Mouse (Mus musculus) common myeloid progenitor, adult 5-6 weeks (primary cell): Measurements from ENCODE around the gene Atf3. TPM values are rescaled to one million over a fixed set of nuclear protein-coding genes. Genes with fewer than 3 reads are reported as not detected.

ENCODE experiments used
- ATAC-seq: replicated peaks from 2 replicates; pipeline ENCODE4 v1.8.0; 2016; ENCODE audit warnings: low read depth, mild to moderate bottlenecking, moderate TSS enrichment, inconsistent platforms; ENCODE audit not compliant: poor library complexity, severe bottlenecking
- total RNA-seq: library from RNA; stranded (forward); fragments of 200-1000, 187-1606 nt; gene quantifications from 2 replicates; pipeline ENCODE4 v1.2.3, GENCODE M21; 2017

Atf3 gene
- total RNA-seq, 1 experiment from 2014 or later, result 17.2 TPM

DNA sequence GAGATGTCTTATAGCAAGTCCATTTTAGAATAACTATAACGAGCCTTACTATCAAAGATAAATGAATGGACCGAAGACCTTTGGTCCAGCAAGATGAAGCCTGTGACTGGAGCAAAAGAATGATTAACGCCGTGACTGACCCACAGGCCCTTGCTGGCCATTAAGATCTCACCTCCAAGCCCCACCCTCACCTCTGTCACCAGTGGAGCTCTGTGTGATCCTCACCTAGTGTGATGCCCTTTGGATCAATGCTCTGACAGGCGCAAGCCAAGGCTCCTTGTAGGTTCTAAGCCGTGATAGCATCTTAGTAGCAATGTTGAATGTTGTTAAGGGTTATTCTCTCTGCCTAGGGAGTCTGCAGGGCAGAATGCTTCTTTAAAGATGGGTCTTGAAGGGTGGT, 21.8 kb downstream of the Atf3 start:
- no peak for ATAC-seq

DNA sequence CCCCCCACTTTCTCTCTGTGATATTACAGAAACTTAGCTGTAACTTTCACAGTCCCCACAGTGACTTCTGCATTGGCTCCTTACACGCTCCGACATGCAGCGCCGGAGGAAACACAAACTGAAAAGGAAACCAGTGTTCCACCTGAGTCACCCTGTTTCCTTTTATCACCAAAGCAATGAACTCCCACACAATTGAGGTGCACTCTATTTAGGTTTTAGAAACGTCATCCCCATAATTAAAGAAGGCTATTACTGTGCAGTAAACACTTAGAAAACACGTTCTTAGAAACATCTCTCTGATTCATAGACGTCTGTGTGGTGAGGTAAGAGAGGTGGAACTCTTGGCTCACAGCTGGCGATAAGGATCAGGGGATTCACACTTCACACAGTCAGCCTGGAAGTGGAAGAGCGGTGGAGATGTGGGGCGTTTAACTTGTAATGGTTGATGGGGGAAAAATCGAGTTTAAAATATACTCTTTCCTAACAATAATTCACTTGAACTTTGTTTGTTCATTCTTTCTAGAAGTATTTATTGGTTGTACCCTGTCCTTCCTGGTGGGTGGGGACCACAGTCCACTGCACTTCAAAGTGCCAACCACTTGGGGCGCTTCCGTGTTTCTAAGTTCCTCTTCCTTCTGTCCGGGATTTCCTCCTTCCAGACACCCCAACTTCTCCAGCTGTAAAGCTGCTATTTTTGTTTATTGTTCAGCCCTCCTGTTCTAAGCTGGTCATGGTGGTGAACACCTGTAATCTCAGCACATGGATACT, 24.0 kb downstream of the Atf3 start:
- ATAC-seq, result peak; percentile 72

- no peak for ATAC-seq
Observed at GRCm38 (mm10) chr1:191192751-191193150, 25.1 kb downstream of the Atf3 start.

DNA sequence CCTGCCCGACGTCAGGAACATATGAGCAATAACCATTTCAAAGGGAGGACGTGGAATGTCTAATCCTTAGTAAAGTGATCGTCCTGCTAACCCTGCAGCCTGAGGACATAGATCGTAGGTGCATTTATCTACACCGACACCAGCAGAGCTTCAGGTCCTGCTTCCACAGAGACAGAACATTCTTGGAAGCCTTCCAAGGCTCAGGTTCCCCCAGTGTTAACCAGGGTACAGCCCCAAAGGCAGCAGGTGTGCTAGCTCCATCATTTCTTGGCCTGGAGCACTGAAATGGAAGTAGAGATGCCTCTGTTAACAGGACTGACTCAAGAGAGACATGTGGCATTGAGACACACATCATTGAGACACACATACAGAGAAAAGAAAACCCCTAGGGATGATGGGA, 25.6 kb downstream of the Atf3 start:
- ATAC-seq, result no peak

GRCm38 (mm10) chr1:191189671-191190372, 28.0 kb downstream of the Atf3 start:
- no peak for ATAC-seq

DNA sequence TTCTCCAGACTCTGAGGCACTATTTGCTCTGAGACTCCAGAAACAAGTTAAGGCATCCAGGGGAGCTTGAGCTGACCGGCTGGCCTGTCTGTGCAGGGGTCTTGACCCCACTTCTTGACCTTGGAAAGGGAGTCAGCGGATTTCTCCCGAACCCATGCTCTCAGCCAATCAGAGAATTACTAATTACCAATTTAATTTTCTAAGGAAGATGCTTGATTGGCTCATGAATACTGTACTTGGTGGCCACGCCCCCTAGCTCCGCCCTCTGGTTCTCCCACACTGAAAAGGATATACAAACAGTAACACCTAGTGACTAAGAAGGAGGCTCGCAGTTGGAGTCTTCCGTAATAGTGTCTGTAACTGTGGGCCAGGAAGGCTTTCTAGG, 31.5 kb downstream of the Atf3 start:
- no peak for ATAC-seq

DNA sequence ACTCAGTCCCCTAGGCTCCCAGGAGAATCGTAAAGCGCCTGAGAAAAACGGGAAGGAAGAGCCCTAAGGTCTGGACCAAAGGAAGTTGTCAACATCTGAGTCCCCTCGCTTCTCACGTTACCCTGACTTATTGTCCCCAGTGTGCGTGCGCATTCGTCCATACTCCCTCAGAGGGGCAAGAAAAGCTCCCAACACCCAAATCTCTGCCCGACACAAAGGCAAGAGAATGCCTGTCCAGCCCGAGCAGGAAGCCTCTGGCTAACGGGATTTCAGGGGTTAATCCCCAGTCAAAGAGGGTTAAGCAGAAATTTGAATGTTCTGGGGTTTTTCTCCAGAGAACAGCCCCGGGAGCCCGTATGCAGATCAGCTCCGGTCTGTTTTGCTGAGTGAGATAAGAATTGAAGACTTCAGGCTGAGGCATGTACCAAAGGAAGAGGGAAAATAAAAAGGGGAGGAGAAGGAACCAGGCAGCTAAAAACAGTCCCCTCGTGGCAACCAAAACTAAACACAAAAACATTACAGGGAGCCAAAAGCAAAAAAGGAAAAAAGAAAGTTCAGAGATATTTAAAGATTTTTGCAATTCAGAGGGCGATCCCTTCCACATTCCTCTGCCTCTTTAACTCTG, 32.0 kb downstream of the Atf3 start:
- ATAC-seq, result no peak

GRCm38 (mm10) chr1:191184841-191185251, 33.0 kb downstream of the Atf3 start:
- ATAC-seq, result no peak

DNA sequence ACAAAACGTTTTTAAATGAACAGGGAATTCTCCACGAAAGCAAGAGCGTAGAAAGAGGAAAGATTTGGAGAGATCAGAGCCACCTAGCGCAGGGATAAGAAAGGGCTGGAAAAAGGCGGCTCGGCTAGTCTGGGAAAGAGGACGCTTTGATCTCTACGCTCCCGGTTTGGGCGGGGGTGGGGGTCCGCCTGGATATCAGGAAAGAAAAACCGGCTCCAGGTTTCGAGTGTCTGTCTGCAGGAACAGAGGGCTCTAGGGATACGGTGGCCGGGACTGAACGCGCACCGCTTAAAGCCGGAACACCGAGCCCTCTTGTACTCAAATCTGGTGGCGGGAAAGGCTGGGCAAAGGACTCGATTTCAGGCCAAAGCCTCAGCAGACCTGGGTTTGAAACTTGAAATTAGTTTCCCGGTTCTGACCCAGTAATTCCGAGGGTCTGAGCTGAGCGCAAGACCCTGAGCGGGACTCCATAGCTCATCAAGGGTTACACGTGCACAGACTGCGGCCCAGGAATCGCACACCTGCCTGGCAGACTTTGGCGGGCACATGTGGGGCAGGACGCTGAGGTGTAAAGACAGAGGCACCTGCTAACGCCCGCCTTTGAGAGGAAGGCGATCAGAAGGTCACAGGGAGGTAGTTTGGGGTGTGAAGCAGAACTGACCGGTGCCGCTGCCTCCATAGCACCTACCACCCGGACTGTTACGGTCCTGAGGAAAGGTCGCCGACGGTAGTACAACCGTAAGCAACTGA, 33.6 kb downstream of the Atf3 start:
- no peak for ATAC-seq

GRCm38 (mm10) chr1:191183163-191184065, 34.4 kb downstream of the Atf3 start:
- peak; percentile 66 for ATAC-seq

GRCm38 (mm10) chr1:191182431-191183162, 35.2 kb downstream of the Atf3 start:
- peak; percentile 22 for ATAC-seq

DNA sequence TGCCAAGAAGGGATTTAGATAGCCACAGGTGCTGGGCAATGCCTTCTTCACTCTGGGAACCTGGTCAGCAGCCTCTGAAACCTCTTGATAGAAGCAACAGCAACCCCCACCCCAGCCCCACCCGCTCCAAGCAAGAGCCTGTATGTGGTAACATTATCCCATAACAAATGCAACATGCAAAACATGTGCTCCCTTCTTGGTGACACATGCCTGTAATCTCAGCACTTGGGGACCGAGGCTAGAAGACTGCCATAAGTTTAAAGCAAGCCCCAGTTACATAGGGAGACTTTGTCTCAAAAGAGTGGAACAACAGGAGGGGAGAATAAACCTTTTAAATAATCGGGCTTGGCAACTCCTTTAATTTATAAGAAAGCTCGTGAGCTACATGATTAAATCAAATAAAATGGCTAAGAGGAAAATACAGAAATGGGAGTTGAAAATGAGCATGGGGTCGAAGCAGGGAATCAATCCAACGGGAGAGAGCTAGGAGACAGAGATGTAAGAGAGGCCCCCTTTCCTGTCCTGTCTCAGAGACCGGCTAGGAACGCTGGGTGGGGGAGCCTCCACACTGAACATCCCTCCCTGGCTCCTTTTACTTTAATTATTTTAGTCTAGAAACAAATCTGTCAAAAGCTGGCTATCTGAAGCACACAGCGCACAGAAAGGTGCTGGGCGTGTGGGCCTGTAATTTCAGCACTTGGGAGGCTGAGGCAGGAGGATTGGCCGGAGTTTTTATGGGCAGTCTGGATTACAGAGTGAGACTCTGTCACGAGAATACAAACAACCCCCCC, 36.2 kb downstream of the Atf3 start:
- ATAC-seq, result no peak

GRCm38 (mm10) chr1:191180397-191180796, 37.4 kb downstream of the Atf3 start:
- no peak for ATAC-seq

DNA sequence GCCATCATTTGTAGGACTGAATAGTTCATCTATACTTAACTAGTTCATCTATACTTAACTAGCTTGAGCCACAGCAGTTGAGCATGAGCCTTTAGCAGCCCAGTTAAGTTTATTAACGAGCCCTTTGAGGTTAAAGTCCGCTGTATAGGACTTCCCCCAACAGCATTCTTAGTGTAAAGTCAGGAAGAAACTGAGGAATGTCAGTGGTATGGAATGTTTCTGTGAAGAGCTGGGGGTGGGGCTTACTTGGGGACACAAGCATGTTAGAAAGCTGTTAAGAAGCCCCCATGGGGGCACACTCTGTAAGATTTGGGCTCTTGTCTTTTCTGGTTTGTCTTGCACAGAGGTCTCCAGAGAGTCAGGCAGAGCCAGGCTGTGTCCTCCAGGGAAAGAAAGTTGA, 38.0 kb downstream of the Atf3 start:
- ATAC-seq, result no peak

DNA sequence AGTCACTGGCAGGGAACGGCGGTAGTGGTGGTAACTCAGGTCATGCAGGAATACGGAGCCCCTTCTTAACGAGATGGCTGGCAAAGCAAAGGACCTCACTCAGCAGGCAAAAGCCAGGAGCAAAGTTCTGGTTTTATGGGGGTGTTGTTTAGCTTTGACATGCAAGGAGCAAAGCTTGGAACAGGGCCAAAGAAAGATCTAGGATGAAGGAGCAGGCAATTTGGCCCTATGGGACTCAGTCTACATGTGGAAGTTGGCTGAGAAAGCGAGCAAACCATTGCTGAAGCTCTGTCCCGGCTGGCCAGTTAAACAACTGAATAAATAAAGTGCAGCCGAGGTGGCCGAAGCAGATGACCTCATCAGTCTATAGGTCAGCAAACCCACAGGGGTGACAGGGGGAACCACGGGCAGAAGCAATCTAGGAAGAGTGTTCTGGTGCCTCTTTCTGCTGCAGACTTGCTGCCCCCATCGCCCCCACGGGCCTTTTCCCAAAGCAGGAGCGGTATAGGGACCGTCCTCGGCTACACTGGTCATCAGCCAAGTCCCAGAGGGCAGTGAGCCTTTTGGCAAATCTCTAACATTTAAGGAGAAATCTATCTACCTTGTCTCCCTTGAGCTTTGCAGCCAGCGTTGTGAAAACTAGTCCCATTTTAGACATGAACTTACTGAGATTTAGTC, 39.2 kb downstream of the Atf3 start:
- ATAC-seq, result no peak

DNA sequence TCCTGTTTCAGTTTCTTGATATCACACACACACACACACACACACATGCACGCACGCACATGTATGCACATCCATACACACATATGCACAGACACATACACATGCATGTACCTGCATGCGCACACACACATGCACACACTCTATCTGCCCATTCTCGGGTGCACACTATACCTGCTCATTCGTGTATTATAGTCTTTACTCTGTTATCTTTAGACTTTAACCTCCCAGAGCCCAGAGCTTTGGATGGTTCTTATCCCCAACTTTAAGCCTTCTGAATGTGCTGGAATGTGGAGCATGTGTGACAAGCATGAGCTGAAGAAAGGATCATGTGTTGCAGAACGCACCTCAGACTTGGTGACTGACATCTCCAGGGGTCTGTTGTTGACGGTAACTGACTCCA, 41.0 kb downstream of the Atf3 start:
- no peak for ATAC-seq

GRCm38 (mm10) chr1:191172487-191172886, 45.4 kb downstream of the Atf3 start:
- ATAC-seq, result peak; percentile 80

DNA sequence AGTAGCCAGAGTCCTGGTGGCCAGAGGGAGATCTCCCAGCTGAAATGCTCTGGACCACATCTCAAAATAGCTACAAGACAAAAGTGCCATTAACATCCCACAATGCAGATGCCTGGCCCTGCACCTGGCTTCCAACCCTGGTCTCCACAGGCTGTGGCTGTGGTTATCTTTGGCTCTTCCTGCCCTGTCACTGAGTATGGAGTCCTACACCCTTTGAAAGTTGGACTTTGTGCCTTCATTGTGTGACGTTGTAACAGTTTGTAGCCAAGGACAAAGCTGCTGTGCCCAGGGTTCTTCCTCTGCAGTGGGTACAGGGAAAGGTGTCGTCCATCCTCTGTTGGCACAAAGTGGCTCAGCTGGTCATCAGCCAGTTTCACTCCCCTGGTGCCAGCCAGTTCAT, 47.4 kb downstream of the Atf3 start:
- no peak for ATAC-seq
